Mouse (Mus musculus) Patski (cell line): ENCODE data around the gene 1700023F06Rik. TPM values are rescaled to one million over a fixed set of nuclear protein-coding genes. Genes with fewer than 3 reads are reported as not detected.

ENCODE experiments used
- ATAC-seq: fragments of 100-300 bp; one replicate; pipeline ENCODE4 v1.8.0; 2021
- CTCF ChIA-PET: fragments of 350-600 bp; sonication (Branson Sonifier 250); formaldehyde crosslinking; loops from one replicate; lab custom pipeline; 2022; ENCODE audit warnings: inconsistent platforms; lab: Charles Lee
- POLR2A ChIA-PET: fragments of 350-600 bp; sonication (Branson Sonifier 250); formaldehyde crosslinking; loops from one replicate; lab custom pipeline; 2022; ENCODE audit warnings: antibody characterized with exemption, inconsistent platforms; lab: Charles Lee
- DNase-seq: peaks from one replicate; pipeline ENCODE4 v3.0.0-alpha.2; 2011; ENCODE audit warnings: low read depth, low spot score
- H3K27me3 ChIP-seq: fragments of 371-371 bp; one replicate; pipeline ENCODE4 v1.5.1; 2021
- CTCF ChIP-seq: fragments of 100-300 bp; IDR thresholded peaks from one replicate; pipeline ENCODE4 v1.5.1; 2021
- in situ Hi-C: fragments of 300-500 bp; cut with MboI; formaldehyde crosslinking; loops from 3 replicates; pipeline ENCODE4 v1.11.1; 2018; ENCODE audit warnings: low pct_unique_long_range_greater_than_20kb, mixed read lengths
- polyA plus RNA-seq: library from polyadenylated mRNA; unstranded; gene quantifications from one replicate; pipeline ENCODE4 v1.2.3, GENCODE M21; 2021

Gene 1700023F06Rik
- polyA plus RNA-seq: 0.17 TPM

DNA sequence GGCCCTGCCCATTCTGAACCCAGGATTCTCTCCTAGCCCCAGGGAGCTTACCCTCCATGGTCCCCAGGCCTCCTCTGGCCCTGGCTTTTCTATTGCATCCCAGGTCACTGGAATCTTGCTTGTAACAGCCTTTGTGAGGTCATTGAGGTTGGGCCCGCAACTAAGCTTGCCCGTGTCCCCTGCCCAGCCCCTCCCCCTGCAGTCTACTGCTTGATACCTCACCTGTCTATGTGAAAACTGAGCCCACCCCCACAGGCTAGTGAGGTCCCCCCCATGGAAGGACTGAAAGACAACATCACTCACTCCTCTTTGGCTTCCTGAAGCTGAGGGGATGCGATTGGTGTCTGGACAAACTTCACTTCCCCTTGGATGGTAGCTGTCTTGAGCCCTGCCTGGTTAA lies at the start of gene 1700023F06Rik:
TSS of gene 1700023F06Rik (minus strand) at position 101 of the 400 bp plus-strand sequence.
- ChIA-PET POLR2A (no interaction called here), CTCF (interaction anchor here (1.2 kb wide), 1 partner anchor 10 kb away, joined by 3 read pairs; the partner anchor contains the start of gene Spata32)
- no peak for TF ChIP-seq CTCF
- in situ Hi-C loops: no loop called here
- no peaks in the 10 kb centered on the region for H3K27me3 ChIP-seq
- no peak for ATAC-seq
- no peak for DNase-seq

DNA sequence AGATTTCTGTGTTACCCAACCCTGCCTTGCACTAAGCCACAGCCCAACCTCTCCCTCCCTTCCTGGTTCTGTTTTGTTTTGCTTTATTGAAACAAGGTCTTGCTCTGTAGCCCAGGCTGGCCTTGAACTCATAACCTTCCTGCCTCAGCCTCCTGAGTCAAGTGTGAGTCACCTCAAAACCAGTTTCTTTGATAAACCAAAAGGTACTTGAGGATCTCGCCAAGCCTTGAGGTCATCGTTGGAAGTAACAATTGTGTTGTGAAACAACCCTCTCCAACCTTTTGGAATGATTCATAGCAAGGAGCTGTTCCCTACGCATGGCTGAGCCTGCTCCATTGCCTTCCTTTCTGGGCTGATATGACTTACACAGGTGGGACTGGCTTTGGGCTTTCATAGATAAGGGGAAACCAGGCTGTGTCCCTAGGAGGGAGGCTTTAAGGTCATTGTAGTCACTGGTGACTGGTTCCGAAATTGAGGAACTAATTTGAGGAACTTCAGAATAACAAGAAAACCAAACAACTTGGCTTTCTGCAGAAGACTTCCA lies 49.7 kb upstream of the 1700023F06Rik start:
- DNase-seq (no peak), ATAC-seq (peak; percentile 18)
- POLR2A ChIA-PET: no interaction called here
- no peak for TF ChIP-seq CTCF
- CTCF ChIA-PET: no interaction called here
- H3K27me3 ChIP-seq: no peaks in the 10 kb centered on the region
- in situ Hi-C loops: no loop called here

DNA sequence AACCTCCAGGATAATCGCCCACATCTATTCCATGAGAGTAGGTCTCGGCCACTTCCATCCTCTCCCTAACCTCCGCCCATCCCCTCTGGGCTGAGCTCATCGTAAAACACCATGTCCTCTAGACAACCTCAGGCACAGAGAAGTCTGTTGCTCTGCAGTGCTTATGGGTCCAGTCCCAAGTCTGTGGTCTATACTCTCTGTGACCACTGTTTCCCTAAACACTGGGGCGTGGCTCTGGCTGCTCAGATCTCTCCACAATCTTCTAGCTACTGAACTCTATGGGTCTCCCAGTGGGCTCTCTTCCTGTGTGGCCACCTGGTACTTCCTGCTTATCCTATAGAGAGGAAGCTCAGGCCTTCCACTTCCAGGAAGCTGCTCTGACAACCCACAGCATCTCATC lies 45.2 kb upstream of the 1700023F06Rik start:
- no peaks in the 10 kb centered on the region for H3K27me3 ChIP-seq
- TF ChIP-seq CTCF: no peak
- DNase-seq (no peak), ATAC-seq (no peak)
- CTCF ChIA-PET: no interaction called here
- in situ Hi-C loops: no loop called here
- POLR2A ChIA-PET: interaction anchor here (0.6 kb wide), 2 partner anchors 59 to 67 kb away, joined by 3 to 4 read pairs; no protein-coding TSS in a partner anchor

DNA sequence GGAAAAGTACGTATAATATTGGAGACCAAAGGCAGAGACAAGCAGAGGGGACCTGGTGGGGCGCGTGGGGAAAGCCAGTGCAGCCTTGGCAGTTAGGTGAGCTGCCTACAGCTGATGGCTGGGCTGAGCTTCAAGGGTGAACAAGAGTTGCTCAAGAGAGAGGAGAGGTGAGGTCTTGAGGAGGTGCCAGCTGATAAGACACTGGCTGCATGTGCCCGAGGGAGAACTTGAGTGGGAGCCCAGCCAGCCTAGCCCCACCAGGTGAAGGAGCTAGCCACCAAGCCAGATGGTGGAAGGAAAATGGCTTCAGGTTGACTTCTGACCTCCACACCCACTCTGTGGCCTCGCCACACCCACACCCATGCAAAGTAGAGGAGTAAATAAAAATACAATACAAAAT lies 44.0 kb upstream of the 1700023F06Rik start:
- ChIA-PET CTCF (no interaction called here), POLR2A (no interaction called here)
- ATAC-seq: no peak
- in situ Hi-C loops: no loop called here
- no peak for TF ChIP-seq CTCF
- no peak for DNase-seq
- H3K27me3 ChIP-seq: no peaks in the 10 kb centered on the region

DNA sequence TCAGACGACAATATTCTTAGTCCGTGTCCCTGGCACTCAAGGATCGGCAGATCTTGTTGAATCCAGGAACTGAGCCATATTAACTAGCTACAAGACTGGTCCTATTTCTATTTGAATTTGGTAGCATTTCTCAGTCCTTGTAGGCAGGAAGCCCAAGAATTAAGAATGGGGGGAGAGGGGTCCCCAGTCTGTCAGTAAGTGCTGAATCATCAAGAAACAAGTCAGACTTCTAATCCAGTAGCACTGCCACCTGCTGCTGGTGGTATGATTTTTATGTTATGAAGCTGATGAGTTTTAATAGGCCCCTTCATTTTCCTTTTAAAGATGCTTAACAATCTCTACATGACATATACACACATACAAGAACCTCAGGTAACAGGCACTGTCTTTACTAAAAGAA lies 42.0 kb upstream of the 1700023F06Rik start:
- no peak for ATAC-seq
- no peak for DNase-seq
- CTCF ChIA-PET: interaction anchor here (1.0 kb wide), 1 partner anchor 9 kb away, joined by 3 read pairs; no protein-coding TSS in a partner anchor
- in situ Hi-C loops: no loop called here
- POLR2A ChIA-PET: no interaction called here
- no peaks in the 10 kb centered on the region for H3K27me3 ChIP-seq
- no peak for TF ChIP-seq CTCF

DNA sequence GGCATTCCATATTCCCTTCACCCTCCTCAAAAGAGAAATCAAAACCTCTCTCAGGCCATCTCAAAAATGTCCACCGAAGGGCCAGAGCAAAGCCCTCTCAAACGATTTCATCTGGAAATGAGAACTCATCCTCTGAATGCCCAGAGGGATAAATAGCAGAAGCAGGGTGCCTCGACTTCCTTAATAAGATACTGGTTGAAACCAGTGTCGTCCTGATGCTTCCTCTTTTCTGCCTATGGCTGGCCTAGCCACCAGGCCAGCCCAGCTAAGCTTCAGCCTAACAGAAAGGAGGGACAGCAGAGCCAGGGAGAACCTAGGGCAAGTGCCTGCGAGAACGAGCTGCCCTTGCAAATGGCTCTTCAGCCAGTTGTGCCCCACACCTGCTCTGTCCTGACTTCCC lies 41.2 kb upstream of the 1700023F06Rik start:
- no peak for DNase-seq
- no peak for ATAC-seq
- no peak for TF ChIP-seq CTCF
- POLR2A ChIA-PET: interaction anchor here (0.7 to 1.1 kb wide), 2 partner anchors 11 to 13 kb away, joined by 3 read pairs; no protein-coding TSS in a partner anchor
- no peaks in the 10 kb centered on the region for H3K27me3 ChIP-seq
- CTCF ChIA-PET: interaction anchor here (0.8 to 1.4 kb wide), 2 partner anchors 52 to 70 kb away, joined by 3 read pairs; no protein-coding TSS in a partner anchor
- in situ Hi-C loops: no loop called here

DNA sequence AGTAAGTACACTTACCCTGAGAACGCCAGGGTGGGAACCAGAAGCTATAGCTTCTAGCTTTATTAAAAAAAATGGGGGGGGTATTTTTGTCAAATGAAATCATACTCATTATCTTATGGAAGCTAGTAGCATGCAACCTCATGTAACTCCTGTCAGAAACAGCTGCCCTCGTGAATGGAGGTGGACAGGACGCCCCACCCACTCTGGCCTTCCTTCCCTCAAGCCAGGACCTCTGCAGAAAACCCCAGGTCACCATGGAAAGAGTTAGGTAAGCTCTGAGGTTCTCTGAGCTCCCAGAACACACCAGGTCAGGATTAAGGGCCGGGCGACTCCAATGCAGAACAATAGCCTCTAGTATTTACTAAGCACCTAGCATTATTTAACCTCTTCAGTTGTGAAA lies 40.5 kb upstream of the 1700023F06Rik start:
- DNase-seq (no peak), ATAC-seq (no peak)
- no peak for TF ChIP-seq CTCF
- POLR2A ChIA-PET: interaction anchor here (0.7 to 1.1 kb wide), 2 partner anchors 12 kb away, joined by 3 read pairs; no protein-coding TSS in a partner anchor
- no peaks in the 10 kb centered on the region for H3K27me3 ChIP-seq
- CTCF ChIA-PET: interaction anchor here (0.8 to 1.4 kb wide), 3 partner anchors 11 to 71 kb away, joined by 3 read pairs; no protein-coding TSS in a partner anchor
- in situ Hi-C loops: no loop called here

DNA sequence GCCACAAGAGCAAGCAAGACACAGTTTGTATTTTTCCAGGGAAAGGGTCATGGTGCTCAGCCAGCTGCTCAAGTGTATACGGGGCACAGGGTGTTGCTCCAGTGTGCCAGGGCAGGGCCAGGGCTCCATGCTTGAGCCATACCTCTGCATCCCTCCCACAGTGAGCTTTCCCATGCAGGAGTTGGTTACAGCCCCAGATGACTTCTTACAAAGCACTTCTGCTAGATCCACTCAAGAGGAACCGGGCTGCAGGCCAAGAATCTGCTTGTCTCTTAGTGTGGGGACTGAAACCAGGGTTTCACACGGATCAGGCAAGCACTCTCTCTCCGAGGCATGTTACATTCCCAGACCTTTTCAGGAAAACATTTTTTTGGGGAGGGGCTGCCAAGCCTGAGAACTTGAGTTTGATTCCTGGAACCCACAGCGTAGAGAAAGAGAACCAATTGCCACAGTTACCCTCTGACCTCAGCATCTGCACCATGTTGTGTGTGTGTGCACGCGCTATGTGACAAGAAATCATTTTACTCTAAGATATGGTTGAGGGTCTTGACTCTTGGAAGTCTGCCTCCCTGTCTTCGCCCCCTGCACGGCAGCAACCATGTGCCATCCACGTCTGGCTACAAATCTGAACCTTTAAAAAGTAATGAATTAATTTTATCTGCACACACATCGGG lies 39.3 kb upstream of the 1700023F06Rik start:
- ATAC-seq: peak; percentile 83
- CTCF ChIA-PET: interaction anchor here (1.3 to 1.6 kb wide), 2 partner anchors 8 to 12 kb away, joined by 3 read pairs; no protein-coding TSS in a partner anchor
- no peaks in the 10 kb centered on the region for H3K27me3 ChIP-seq
- no peak for TF ChIP-seq CTCF
- in situ Hi-C loops: no loop called here
- POLR2A ChIA-PET: no interaction called here
- DNase-seq: peak; percentile 96

DNA sequence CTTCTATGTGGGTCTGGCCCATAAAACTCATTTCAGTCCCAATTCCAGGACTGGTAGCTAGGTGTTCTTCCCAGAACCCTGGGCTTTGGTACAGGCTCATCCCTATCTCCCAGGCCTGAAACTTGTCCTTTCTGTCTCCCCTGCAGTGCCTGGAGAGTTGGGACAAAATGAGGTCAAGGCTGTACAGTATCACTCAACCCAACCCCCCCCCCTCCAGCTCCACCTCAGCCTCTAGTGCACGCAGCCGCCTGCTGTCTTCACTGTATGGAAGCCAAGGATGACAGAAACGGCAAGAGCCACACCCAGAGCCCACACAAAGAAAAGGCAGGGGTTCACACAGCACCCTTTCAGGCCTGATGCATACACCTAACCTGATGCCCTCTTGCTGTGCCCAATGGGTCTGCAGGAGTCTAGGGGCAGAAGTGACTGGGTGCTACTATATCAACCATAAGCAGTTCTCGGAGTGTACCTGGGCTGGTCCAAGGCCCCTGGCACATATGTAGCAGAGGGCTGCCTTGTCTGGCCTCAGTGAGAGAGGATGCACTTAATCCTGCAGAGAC lies 38.5 kb upstream of the 1700023F06Rik start:
- no peaks in the 10 kb centered on the region for H3K27me3 ChIP-seq
- CTCF ChIA-PET: interaction anchor here (0.8 to 1.6 kb wide), 6 partner anchors 9 to 78 kb away, joined by 3 to 5 read pairs (median 3); no protein-coding TSS in a partner anchor
- no peak for ATAC-seq
- TF ChIP-seq CTCF: no peak
- POLR2A ChIA-PET: interaction anchor here (0.9 to 1.3 kb wide), 3 partner anchors 11 to 75 kb away, joined by 3 to 6 read pairs (median 4); no protein-coding TSS in a partner anchor
- DNase-seq: no peak
- in situ Hi-C loops: no loop called here

DNA sequence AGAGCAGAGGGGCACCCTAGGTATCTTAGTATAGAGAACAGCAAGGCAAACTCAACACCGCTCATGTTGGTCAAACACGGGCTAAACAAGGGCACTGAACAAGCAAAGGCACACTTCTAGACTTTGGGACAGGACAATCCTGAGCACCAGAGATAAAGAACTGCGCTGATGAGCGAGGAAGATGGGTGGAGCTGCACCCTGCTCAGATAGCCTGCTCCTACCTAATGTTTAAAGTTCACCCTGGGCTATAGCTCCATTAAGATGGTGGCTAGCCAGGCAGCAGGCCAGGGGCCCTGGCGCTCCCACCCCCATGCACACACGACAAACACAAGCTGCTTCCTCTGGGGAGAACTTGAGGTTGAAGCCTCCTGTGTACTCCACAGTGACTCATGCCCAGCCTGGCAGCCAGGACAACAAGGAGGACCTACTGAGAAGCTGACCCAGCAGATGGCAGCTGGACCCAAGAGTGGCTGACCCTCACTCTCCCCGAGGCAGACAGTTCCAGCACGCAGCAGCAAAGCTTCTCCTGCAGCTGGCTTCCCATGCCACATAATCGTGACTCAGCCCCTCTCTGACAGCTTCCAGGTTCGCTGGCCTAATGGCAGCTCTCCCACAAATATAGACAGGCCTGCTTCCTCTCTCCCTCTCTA lies 37.8 kb upstream of the 1700023F06Rik start:
- TF ChIP-seq CTCF: no peak
- ATAC-seq (peak; percentile 73), DNase-seq (peak; percentile 82)
- no peaks in the 10 kb centered on the region for H3K27me3 ChIP-seq
- in situ Hi-C loops: no loop called here
- CTCF ChIA-PET: interaction anchor here (0.8 to 1.6 kb wide), 6 partner anchors 10 to 78 kb away, joined by 3 to 5 read pairs (median 3); no protein-coding TSS in a partner anchor
- POLR2A ChIA-PET: interaction anchor here (0.6 to 1.3 kb wide), 5 partner anchors 10 to 1062 kb away, joined by 3 to 8 read pairs (median 4); no protein-coding TSS in a partner anchor
